Comparison of ENCODE assay signal across 12 mouse cellular contexts in genomic region chr4:22109410-22109809, GRCm38 (mm10).
DNase-seq lines count a peak whose midpoint lies in the region; ATAC-seq lines count a peak whose summit lies in the region.
"Had no signal": no experiment of that assay in that cellular context is flagged by ENCODE, and none has a peak within 500 bp of the region (broad histone marks: within the 10 kb centered on the region; RNA-seq: fewer than 3 reads in every experiment).

No protein-coding gene starts in this region.

- no peak overlapping the region for H3K4me2 ChIP-seq in forebrain, embryonic 14.5 days (ENCODE audit: low read length)
- no peak overlapping the region for H3K4me2 ChIP-seq in forebrain, embryonic 11.5 days (ENCODE audit: low read depth, low read length, severe bottlenecking)
- H3K4me2 ChIP-seq in neural tube, embryonic 13.5 days, result no peak overlapping the region
- H3K4me2 ChIP-seq: embryonic facial prominence, embryonic 15.5 days; limb, embryonic 15.5 days had no signal

- H3K27ac ChIP-seq in forebrain, embryonic 14.5 days (ENCODE audit: low read depth, low read length), result no peak overlapping the region
- H3K27ac ChIP-seq in forebrain, embryonic 11.5 days (ENCODE audit: low read depth, low read length), result no peak overlapping the region
- H3K27ac ChIP-seq in neural tube, embryonic 13.5 days (replicated peaks), result no peak overlapping the region
- H3K27ac ChIP-seq: embryonic facial prominence, embryonic 15.5 days; limb, embryonic 15.5 days had no signal

- H3K4me1 ChIP-seq in forebrain, embryonic 14.5 days (ENCODE audit: control insufficient read depth, insufficient read depth, low read length), result peaks cover 11% of the 10 kb centered on the region; the same call in 1 of the 2 replicates
- no peaks in the 10 kb centered on the region for H3K4me1 ChIP-seq in forebrain, embryonic 11.5 days (replicated peaks; ENCODE audit: control insufficient read depth, insufficient read depth, low read length)
- peaks cover 6% of the 10 kb centered on the region for H3K4me1 ChIP-seq in neural tube, embryonic 13.5 days (replicated peaks)
- H3K4me1 ChIP-seq: embryonic facial prominence, embryonic 15.5 days had no signal

- 38% methylated on average over 6 of the region's 6 CpGs for WGBS in forebrain, embryonic 14.5 days
- 32% methylated on average over 6 of the region's 6 CpGs for WGBS in forebrain, embryonic 11.5 days
- WGBS in neural tube, embryonic 13.5 days, result 46% methylated on average over 6 of the region's 6 CpGs

- DNase-seq in forebrain, embryonic 14.5 days (ENCODE audit: low spot score), result no peak
- DNase-seq in forebrain, embryonic 11.5 days (ENCODE audit: low spot score), result no peak
- no peak for DNase-seq in neural tube, embryonic 10.5 days (ENCODE audit: extremely low spot score, low spot score)
- DNase-seq in kidney, postnatal 10 days, result peak; percentile 9
- no peak for DNase-seq in ovary, postnatal 10 days (ENCODE audit: low spot score)
- DNase-seq in adrenal gland, postnatal 10 days, result no peak
- DNase-seq: right cerebral cortex, postnatal 25 days; thymus, adult 2 months had no signal

- H3K36me3 ChIP-seq in forebrain, embryonic 14.5 days (ENCODE audit: control insufficient read depth, insufficient read depth, low read length), result no peaks in the 10 kb centered on the region
- H3K36me3 ChIP-seq in forebrain, embryonic 11.5 days (ENCODE audit: control insufficient read depth, insufficient read depth, low read length), result no peaks in the 10 kb centered on the region
- no peaks in the 10 kb centered on the region for H3K36me3 ChIP-seq in neural tube, embryonic 13.5 days
- H3K36me3 ChIP-seq: embryonic facial prominence, embryonic 15.5 days; limb, embryonic 15.5 days had no signal

- no peaks in the 10 kb centered on the region for H3K9me3 ChIP-seq in forebrain, embryonic 14.5 days (replicated peaks; ENCODE audit: control insufficient read depth, low read length)
- H3K9me3 ChIP-seq in forebrain, embryonic 11.5 days (ENCODE audit: control insufficient read depth, low read length), result no peaks in the 10 kb centered on the region
- H3K9me3 ChIP-seq in neural tube, embryonic 13.5 days, result no peaks in the 10 kb centered on the region
- H3K9me3 ChIP-seq: embryonic facial prominence, embryonic 15.5 days; limb, embryonic 15.5 days had no signal

- H3K27me3 ChIP-seq in forebrain, embryonic 14.5 days (replicated peaks; ENCODE audit: control insufficient read depth, insufficient read depth, low read length), result no peaks in the 10 kb centered on the region
- no peaks in the 10 kb centered on the region for H3K27me3 ChIP-seq in forebrain, embryonic 11.5 days (ENCODE audit: control insufficient read depth, insufficient read depth, low read length)
- H3K27me3 ChIP-seq in neural tube, embryonic 13.5 days, result no peaks in the 10 kb centered on the region
- H3K27me3 ChIP-seq: limb, embryonic 15.5 days had no signal

- no peak overlapping the region for H3K4me3 ChIP-seq in forebrain, embryonic 14.5 days (ENCODE audit: low read depth, low read length)
- H3K4me3 ChIP-seq in forebrain, embryonic 11.5 days (ENCODE audit: low read depth, low read length), result no peak overlapping the region
- no peak overlapping the region for H3K4me3 ChIP-seq in neural tube, embryonic 13.5 days
- H3K4me3 ChIP-seq: embryonic facial prominence, embryonic 15.5 days; limb, embryonic 15.5 days had no signal

- H3K9ac ChIP-seq in forebrain, embryonic 14.5 days (ENCODE audit: low read length), result no peak overlapping the region
- H3K9ac ChIP-seq in forebrain, embryonic 11.5 days (ENCODE audit: low read length), result no peak overlapping the region
- H3K9ac ChIP-seq in neural tube, embryonic 13.5 days, result no peak overlapping the region
- H3K9ac ChIP-seq: embryonic facial prominence, embryonic 15.5 days; limb, embryonic 15.5 days had no signal

- ATAC-seq in forebrain, embryonic 14.5 days, result peak; percentile 36; the same call in 1 of the 2 replicates
- no peak for ATAC-seq in forebrain, embryonic 11.5 days (replicated peaks; ENCODE audit: low FRiP score)
- peak; percentile 23; the same call in 1 of the 2 replicates for ATAC-seq in neural tube, embryonic 13.5 days (ENCODE audit: low read depth)
- no peak for ATAC-seq in activated CD4-positive, CD25-positive, alpha-beta regulatory T cell, adult 4 months

Comparison
In these comparisons a context has a peak if more than half of its experiments do, and no peak if none do; other contexts are left out.
1. ATAC-seq: peak in forebrain, embryonic 14.5 days (single experiment) and neural tube, embryonic 13.5 days (single experiment); none in forebrain, embryonic 11.5 days (single experiment) and activated CD4-positive, CD25-positive, alpha-beta regulatory T cell, adult 4 months (single experiment).